Mouse (Mus musculus) bone marrow macrophage, adult 2 months (primary cell): Measurements from ENCODE around the gene Gm20388.

Experiments
- CTCF ChIP-seq: IDR thresholded peaks from 2 replicates; pipeline ENCODE4 v1.5.1; 2012; ENCODE audit warnings: low read depth, mild to moderate bottlenecking, low read length, moderate library complexity
- POLR2A ChIP-seq: IDR thresholded peaks from 2 replicates; pipeline ENCODE4 v1.6.1; 2012; ENCODE audit warnings: mild to moderate bottlenecking, low read depth, low read length, borderline replicate concordance

DNA sequence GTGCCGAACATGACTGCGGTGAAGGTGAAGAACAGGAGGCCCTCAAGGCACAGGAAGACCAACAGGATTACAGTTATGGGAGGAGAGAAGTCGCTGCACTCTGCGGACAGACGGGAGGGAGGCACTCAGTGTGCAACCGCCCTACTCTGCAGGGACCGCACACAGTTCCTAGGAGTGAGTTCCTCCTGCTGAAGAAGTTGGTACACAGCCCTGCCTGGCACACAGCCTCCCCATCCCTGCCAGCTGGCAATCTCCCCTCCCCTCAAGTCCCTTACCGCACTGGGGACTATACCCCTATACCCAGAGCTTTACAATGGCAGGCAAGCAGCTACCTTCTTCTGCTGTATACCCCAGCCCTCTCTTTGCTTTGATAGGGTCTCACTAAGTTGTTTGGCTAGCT, 172.6 kb downstream of the Gm20388 start:
- no peak for TF ChIP-seq CTCF
- no peak for TF ChIP-seq POLR2A
